Comparison of ENCODE assay signal across 8 mouse cellular contexts in genomic region chr8:127139154-127139553, GRCm38 (mm10).
DNase-seq lines count a peak whose midpoint lies in the region; ATAC-seq lines count a peak whose summit lies in the region.

No protein-coding gene starts in this region.

- H3K27ac ChIP-seq in hindbrain, embryonic 16.5 days (ENCODE audit: low read depth, low read length) = no peak overlapping the region

- H3K9me3 ChIP-seq in hindbrain, embryonic 16.5 days (ENCODE audit: control insufficient read depth, low read length) = no peaks in the 10 kb centered on the region

- H3K9ac ChIP-seq in hindbrain, embryonic 16.5 days (ENCODE audit: low read depth, low read length) = no peak overlapping the region

- no peak overlapping the region for H3K4me3 ChIP-seq in hindbrain, embryonic 16.5 days (ENCODE audit: low read length)

- no peaks in the 10 kb centered on the region for H3K36me3 ChIP-seq in hindbrain, embryonic 16.5 days (ENCODE audit: control insufficient read depth, insufficient read depth, low read length)

- 32% methylated on average over 1 of the region's 1 CpGs for WGBS in hindbrain, embryonic 16.5 days

- 0 out of 2 replicates have a peak, but pooled peaks cover 2% of the 10 kb centered on the region for H3K4me1 ChIP-seq in hindbrain, embryonic 16.5 days (ENCODE audit: control insufficient read depth, insufficient read depth, low read depth, low read length)

- DNase-seq in R1 (ENCODE audit: low read depth, low spot score) = peak; percentile 82
- peak; percentile 75 for DNase-seq in cerebellum, adult 9-10 months
- DNase-seq in frontal cortex, postnatal 25 days (ENCODE audit: low spot score in 2 of 2) = peak; percentile 67 to 74
- DNase-seq in left cerebral cortex, adult 11 months (ENCODE audit: low spot score) = peak; percentile 62
- DNase-seq in right cerebral cortex, postnatal 4 days = peak; percentile 79

- peak; percentile 70; the same call in 1 of the 2 replicates for ATAC-seq in hindbrain, embryonic 16.5 days
- peak; percentile 87 for ATAC-seq in megakaryocyte progenitor cell, adult 5-6 weeks (replicated peaks; ENCODE audit: poor library complexity)
- ATAC-seq in inflammation-experienced regulatory T-cells, adult 6 months = no peak

- no peak overlapping the region for H3K4me2 ChIP-seq in hindbrain, embryonic 16.5 days (ENCODE audit: low read length)

- H3K27me3 ChIP-seq in hindbrain, embryonic 16.5 days (replicated peaks; ENCODE audit: control insufficient read depth, insufficient read depth, low read length) = no peaks in the 10 kb centered on the region
